Mouse (Mus musculus): ENCODE measurements around the gene Zdhhc8. TPM values are rescaled to one million over a fixed set of nuclear protein-coding genes. Genes with fewer than 3 reads are reported as not detected.
A peak's percentile ranks its signal among the peaks of the same experiment; 100 is the strongest.

The Zdhhc8 gene
- polyA plus RNA-seq, 1 experiment from 2014 or later: 15.7 TPM

- Histone ChIP-seq H3K4me2 (no peak overlapping the region), H3K27me3 (replicated peaks) (no peaks in the 10 kb centered on the region), H3K9me3 (no peaks in the 10 kb centered on the region), H3K4me1 (no peaks in the 10 kb centered on the region; the same call in 1 of the 2 replicates), H3K9ac (no peak overlapping the region), H3K36me3 (no peaks in the 10 kb centered on the region), H3K27ac (no peak overlapping the region), H3K4me3 (replicated peaks) (no peak overlapping the region)
- 69% methylated on average over 3 of the region's 3 CpGs for WGBS
- ATAC-seq (ENCODE audit: insufficient read depth, low FRiP score, low read depth): no peak
These were observed 47.7 kb downstream of the Zdhhc8 start for GRCm38 (mm10) chr16:18187221-18187620.

GRCm38 (mm10) chr16:18186798-18187197 is 48.1 kb downstream of the Zdhhc8 start:
- no peak overlapping the region for H3K4me3 ChIP-seq (replicated peaks)
- no peaks in the 10 kb centered on the region for H3K27me3 ChIP-seq (replicated peaks)
- H3K9ac ChIP-seq: no peak overlapping the region
- no peak overlapping the region for H3K4me2 ChIP-seq
- ATAC-seq (ENCODE audit: insufficient read depth, low FRiP score, low read depth): no peak
- no peaks in the 10 kb centered on the region; the same call in 1 of the 2 replicates for H3K4me1 ChIP-seq
- no peaks in the 10 kb centered on the region for H3K9me3 ChIP-seq
- no peaks in the 10 kb centered on the region for H3K36me3 ChIP-seq
- 69% methylated on average over 4 of the region's 4 CpGs for WGBS
- no peak overlapping the region for H3K27ac ChIP-seq

- Histone ChIP-seq H3K27me3 (replicated peaks) (no peaks in the 10 kb centered on the region), H3K4me1 (peaks cover 3% of the 10 kb centered on the region; the same call in 1 of the 2 replicates), H3K27ac (no peak overlapping the region), H3K36me3 (no peaks in the 10 kb centered on the region), H3K4me2 (no peak overlapping the region), H3K9me3 (no peaks in the 10 kb centered on the region), H3K4me3 (replicated peaks) (no peak overlapping the region), H3K9ac (no peak overlapping the region)
- ATAC-seq (ENCODE audit: insufficient read depth, low FRiP score, low read depth): no peak
- WGBS: 60% methylated on average over 8 of the region's 8 CpGs
These were observed 49.1 kb downstream of the Zdhhc8 start for GRCm38 (mm10) chr16:18185715-18186449.

- no peak for ATAC-seq (ENCODE audit: insufficient read depth, low FRiP score, low read depth)
- 81% methylated on average over 8 of the region's 8 CpGs for WGBS
- Histone ChIP-seq H3K9ac (no peak overlapping the region), H3K4me1 (peaks cover 23% of the 10 kb centered on the region), H3K27ac (no peak overlapping the region), H3K36me3 (no peaks in the 10 kb centered on the region), H3K4me2 (no peak overlapping the region), H3K27me3 (replicated peaks) (no peaks in the 10 kb centered on the region), H3K4me3 (replicated peaks) (no peak overlapping the region), H3K9me3 (no peaks in the 10 kb centered on the region)
These were observed 52.2 kb downstream of the Zdhhc8 start for GRCm38 (mm10) chr16:18182766-18183165.

GRCm38 (mm10) chr16:18181398-18181797 is 53.5 kb downstream of the Zdhhc8 start:
- 37% methylated on average over 10 of the region's 10 CpGs for WGBS
- H3K27ac ChIP-seq: no peak overlapping the region
- no peak overlapping the region for H3K4me3 ChIP-seq (replicated peaks)
- no peaks in the 10 kb centered on the region for H3K36me3 ChIP-seq
- no peak for ATAC-seq (ENCODE audit: insufficient read depth, low FRiP score, low read depth)
- no peak overlapping the region for H3K4me2 ChIP-seq
- H3K27me3 ChIP-seq (replicated peaks): no peaks in the 10 kb centered on the region
- no peak overlapping the region for H3K9ac ChIP-seq
- peaks cover 26% of the 10 kb centered on the region for H3K4me1 ChIP-seq
- no peaks in the 10 kb centered on the region for H3K9me3 ChIP-seq

- Histone ChIP-seq H3K36me3 (no peaks in the 10 kb centered on the region), H3K27ac (0 out of 2 replicates have a peak overlapping the region, but pooled peaks have one; percentile 13), H3K9ac (no peak overlapping the region), H3K9me3 (no peaks in the 10 kb centered on the region), H3K4me3 (replicated peaks) (no peak overlapping the region), H3K27me3 (replicated peaks) (no peaks in the 10 kb centered on the region), H3K4me2 (0 out of 2 replicates have a peak overlapping the region, but pooled peaks have one; percentile 4), H3K4me1 (peaks cover 38% of the 10 kb centered on the region)
- no peak for ATAC-seq (ENCODE audit: insufficient read depth, low FRiP score, low read depth)
- WGBS: 11% methylated on average over 2 of the region's 2 CpGs
These were observed 55.3 kb downstream of the Zdhhc8 start for GRCm38 (mm10) chr16:18179591-18179990.

- H3K9me3 ChIP-seq: no peaks in the 10 kb centered on the region
- no peak overlapping the region for H3K9ac ChIP-seq
- no peaks in the 10 kb centered on the region for H3K27me3 ChIP-seq (replicated peaks)
- ATAC-seq (ENCODE audit: insufficient read depth, low FRiP score, low read depth): no peak
- H3K4me2 ChIP-seq: no peak overlapping the region
- 66% methylated on average over 4 of the region's 4 CpGs for WGBS
- H3K4me3 ChIP-seq (replicated peaks): no peak overlapping the region
- H3K36me3 ChIP-seq: no peaks in the 10 kb centered on the region
- H3K4me1 ChIP-seq: peaks cover 46% of the 10 kb centered on the region
- peak overlapping the region; percentile 68; the same call in 1 of the 2 replicates for H3K27ac ChIP-seq
These were observed 58.2 kb downstream of the Zdhhc8 start for GRCm38 (mm10) chr16:18176758-18177157.

- no peak overlapping the region for H3K9ac ChIP-seq
- H3K4me1 ChIP-seq: peaks cover 42% of the 10 kb centered on the region
- H3K9me3 ChIP-seq: no peaks in the 10 kb centered on the region
- H3K27ac ChIP-seq: peak overlapping the region; percentile 68
- H3K4me3 ChIP-seq (replicated peaks): no peak overlapping the region
- ATAC-seq (ENCODE audit: insufficient read depth, low FRiP score, low read depth): peak; percentile 78
- no peaks in the 10 kb centered on the region for H3K36me3 ChIP-seq
- 25% methylated on average over 6 of the region's 6 CpGs for WGBS
- H3K27me3 ChIP-seq (replicated peaks): no peaks in the 10 kb centered on the region
- no peak overlapping the region for H3K4me2 ChIP-seq
These were observed 59.0 kb downstream of the Zdhhc8 start for GRCm38 (mm10) chr16:18175817-18176541.

- Histone ChIP-seq H3K9me3 (no peaks in the 10 kb centered on the region), H3K36me3 (no peaks in the 10 kb centered on the region), H3K4me3 (replicated peaks) (no peak overlapping the region), H3K4me1 (peaks cover 30% of the 10 kb centered on the region), H3K9ac (no peak overlapping the region), H3K4me2 (no peak overlapping the region), H3K27me3 (replicated peaks) (no peaks in the 10 kb centered on the region), H3K27ac (no peak overlapping the region)
- 74% methylated on average over 11 of the region's 11 CpGs for WGBS
- ATAC-seq (ENCODE audit: insufficient read depth, low FRiP score, low read depth): no peak
These were observed 61.1 kb downstream of the Zdhhc8 start for GRCm38 (mm10) chr16:18173788-18174187.

- H3K9ac ChIP-seq: no peak overlapping the region
- peaks cover 24% of the 10 kb centered on the region for H3K4me1 ChIP-seq
- H3K9me3 ChIP-seq: no peaks in the 10 kb centered on the region
- ATAC-seq (ENCODE audit: insufficient read depth, low FRiP score, low read depth): no peak
- H3K4me3 ChIP-seq (replicated peaks): no peak overlapping the region
- no peak overlapping the region for H3K27ac ChIP-seq
- no peaks in the 10 kb centered on the region for H3K27me3 ChIP-seq (replicated peaks)
- no peaks in the 10 kb centered on the region for H3K36me3 ChIP-seq
- H3K4me2 ChIP-seq: no peak overlapping the region
- WGBS: 74% methylated on average over 9 of the region's 9 CpGs
These were observed 61.7 kb downstream of the Zdhhc8 start for GRCm38 (mm10) chr16:18173231-18173630.

- peaks cover 23% of the 10 kb centered on the region for H3K4me1 ChIP-seq
- no peaks in the 10 kb centered on the region for H3K27me3 ChIP-seq (replicated peaks)
- ATAC-seq (ENCODE audit: insufficient read depth, low FRiP score, low read depth): no peak
- H3K9ac ChIP-seq: no peak overlapping the region
- H3K9me3 ChIP-seq: no peaks in the 10 kb centered on the region
- no peaks in the 10 kb centered on the region for H3K36me3 ChIP-seq
- H3K4me3 ChIP-seq (replicated peaks): no peak overlapping the region
- H3K4me2 ChIP-seq: no peak overlapping the region
- no peak overlapping the region for H3K27ac ChIP-seq
- WGBS: 11% methylated on average over 7 of the region's 7 CpGs
These were observed 62.6 kb downstream of the Zdhhc8 start for GRCm38 (mm10) chr16:18172266-18172855.

All from stomach, embryonic 15.5 days (tissue).